16 mouse cellular contexts compared by ENCODE assay signal in the genomic region with DNA sequence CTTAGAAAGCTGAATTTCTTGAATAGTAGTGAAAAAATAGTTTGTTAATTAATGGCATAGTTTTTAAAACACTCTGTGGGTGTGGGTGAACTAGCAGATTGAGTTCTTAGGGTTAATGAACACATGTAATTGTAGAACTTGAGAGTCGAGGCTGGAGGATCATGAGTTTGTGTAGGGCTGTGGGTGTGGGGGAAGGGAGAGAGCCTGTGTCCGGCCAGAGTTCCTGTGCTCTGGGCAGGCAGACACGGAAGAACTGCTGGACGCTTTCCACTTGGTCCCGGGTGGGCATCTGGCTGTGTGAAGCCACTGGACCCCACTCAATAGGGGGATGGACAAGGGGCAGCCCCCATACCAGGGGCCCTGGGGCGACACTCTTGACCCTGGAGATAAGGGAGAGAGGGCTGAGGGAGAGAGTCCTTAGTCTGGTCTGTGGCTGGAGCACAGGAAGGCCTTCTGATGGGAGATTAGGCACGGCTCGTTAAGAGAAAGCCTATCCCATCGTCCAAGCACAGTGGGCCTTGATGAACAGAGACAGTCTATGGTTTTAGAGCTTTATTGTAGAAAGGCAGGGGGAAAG.
DNase-seq lines count a peak whose midpoint lies in the region; ATAC-seq and TF ChIP-seq lines count a peak whose summit lies in the region.
"Had no signal": no experiment of that assay in that cellular context is flagged by ENCODE, and none has a peak within 500 bp of the region (broad histone marks: within the 10 kb centered on the region; RNA-seq: fewer than 3 reads in every experiment).

No protein-coding gene starts in this region.

- H3K4me2 ChIP-seq in heart, embryonic 12.5 days, result peak overlapping the region; percentile 46
- no peak overlapping the region for H3K4me2 ChIP-seq in kidney, embryonic 15.5 days
- no peak overlapping the region for H3K4me2 ChIP-seq in stomach, embryonic 15.5 days
- no peak overlapping the region for H3K4me2 ChIP-seq in stomach, postnatal 0 days (replicated peaks; ENCODE audit: low read depth)
- no peak overlapping the region for H3K4me2 ChIP-seq in hindbrain, embryonic 13.5 days
- H3K4me2 ChIP-seq: forebrain, embryonic 13.5 days; neural tube, embryonic 12.5 days had no signal

- DNase-seq in heart, adult 18-20 months, result no peak
- DNase-seq in kidney, adult 11 months, result no peak
- no peak for DNase-seq in stomach, postnatal 0 days (ENCODE audit: low spot score)
- DNase-seq in layer of hippocampus, adult 9-11 months, result no peak
- DNase-seq: kidney, postnatal 36 days; lung, postnatal 4 days; right cerebral cortex, postnatal 4 days; thymus, adult 18-20 months had no signal

- peak overlapping the region; percentile 83 for H3K27ac ChIP-seq in heart, embryonic 12.5 days (ENCODE audit: poor library complexity, severe bottlenecking)
- H3K27ac ChIP-seq in kidney, embryonic 15.5 days, result no peak overlapping the region
- no peak overlapping the region for H3K27ac ChIP-seq in stomach, embryonic 15.5 days
- no peak overlapping the region for H3K27ac ChIP-seq in stomach, postnatal 0 days (replicated peaks)
- H3K27ac ChIP-seq in hindbrain, embryonic 13.5 days, result no peak overlapping the region
- H3K27ac ChIP-seq: forebrain, embryonic 13.5 days; hindbrain, postnatal 0 days; neural tube, embryonic 12.5 days had no signal

- H3K4me1 ChIP-seq in heart, embryonic 12.5 days (replicated peaks), result peaks cover 27% of the 10 kb centered on the region
- peaks cover 8% of the 10 kb centered on the region for H3K4me1 ChIP-seq in kidney, embryonic 15.5 days
- H3K4me1 ChIP-seq in stomach, embryonic 15.5 days, result no peaks in the 10 kb centered on the region
- no peaks in the 10 kb centered on the region for H3K4me1 ChIP-seq in stomach, postnatal 0 days (replicated peaks; ENCODE audit: control insufficient read depth, insufficient read depth)
- no peaks in the 10 kb centered on the region for H3K4me1 ChIP-seq in hindbrain, embryonic 13.5 days (replicated peaks)
- H3K4me1 ChIP-seq: forebrain, embryonic 13.5 days had no signal

- H3K4me3 ChIP-seq in heart, embryonic 12.5 days, result no peak overlapping the region
- H3K4me3 ChIP-seq in kidney, embryonic 15.5 days (replicated peaks), result no peak overlapping the region
- no peak overlapping the region for H3K4me3 ChIP-seq in stomach, embryonic 15.5 days (replicated peaks)
- H3K4me3 ChIP-seq in stomach, postnatal 0 days (ENCODE audit: low read depth, low read length), result no peak overlapping the region
- no peak overlapping the region for H3K4me3 ChIP-seq in hindbrain, embryonic 13.5 days
- H3K4me3 ChIP-seq: forebrain, embryonic 13.5 days; neural tube, embryonic 12.5 days had no signal

- H3K9me3 ChIP-seq in heart, embryonic 12.5 days (replicated peaks), result no peaks in the 10 kb centered on the region
- H3K9me3 ChIP-seq in kidney, embryonic 15.5 days (replicated peaks), result no peaks in the 10 kb centered on the region
- H3K9me3 ChIP-seq in stomach, embryonic 15.5 days, result no peaks in the 10 kb centered on the region
- H3K9me3 ChIP-seq in stomach, postnatal 0 days (ENCODE audit: control insufficient read depth, low read length), result no peaks in the 10 kb centered on the region
- H3K9me3 ChIP-seq in hindbrain, embryonic 13.5 days, result no peaks in the 10 kb centered on the region
- H3K9me3 ChIP-seq: forebrain, embryonic 13.5 days; neural tube, embryonic 12.5 days had no signal

- no peak overlapping the region for H3K9ac ChIP-seq in heart, embryonic 12.5 days
- H3K9ac ChIP-seq in kidney, embryonic 15.5 days, result no peak overlapping the region
- H3K9ac ChIP-seq in stomach, embryonic 15.5 days, result no peak overlapping the region
- no peak overlapping the region for H3K9ac ChIP-seq in stomach, postnatal 0 days (ENCODE audit: low read length)
- no peak overlapping the region for H3K9ac ChIP-seq in hindbrain, embryonic 13.5 days
- H3K9ac ChIP-seq: forebrain, embryonic 13.5 days; neural tube, embryonic 12.5 days had no signal

- peaks cover 7% of the 10 kb centered on the region for H3K36me3 ChIP-seq in heart, embryonic 12.5 days
- peaks cover under 1% of the 10 kb centered on the region; the same call in 1 of the 2 replicates for H3K36me3 ChIP-seq in kidney, embryonic 15.5 days
- H3K36me3 ChIP-seq in stomach, embryonic 15.5 days, result peaks cover under 1% of the 10 kb centered on the region; the same call in 1 of the 2 replicates
- H3K36me3 ChIP-seq in stomach, postnatal 0 days (ENCODE audit: control insufficient read depth, insufficient read depth, low read length), result no peaks in the 10 kb centered on the region
- H3K36me3 ChIP-seq in hindbrain, embryonic 13.5 days, result peaks cover 3% of the 10 kb centered on the region

- ATAC-seq in heart, embryonic 12.5 days (ENCODE audit: insufficient number of reproducible peaks, low FRiP score), result peak; percentile 67
- ATAC-seq in kidney, embryonic 15.5 days (replicated peaks; ENCODE audit: low FRiP score), result 0 out of 2 replicates have a peak, but pooled peaks have one; percentile 43
- peak; percentile 31; the same call in 1 of the 2 replicates for ATAC-seq in stomach, embryonic 15.5 days (ENCODE audit: insufficient read depth, low FRiP score, low read depth)
- no peak for ATAC-seq in stomach, postnatal 0 days (ENCODE audit: low FRiP score, low TSS enrichment)
- ATAC-seq in hindbrain, embryonic 13.5 days (ENCODE audit: low FRiP score), result no peak
- ATAC-seq: forebrain, embryonic 13.5 days; hindbrain, postnatal 0 days; midbrain, embryonic 16.5 days had no signal

- no peak for TF ChIP-seq CTCF in stomach, postnatal 0 days (IDR thresholded peaks at IDR 0.05; ENCODE audit: low read depth)

- 9% methylated on average over 9 of the region's 9 CpGs for WGBS in heart, embryonic 12.5 days
- WGBS in kidney, embryonic 15.5 days, result 18% methylated on average over 9 of the region's 9 CpGs
- 44% methylated on average over 9 of the region's 9 CpGs for whole genome bisulfite sequencing in stomach, embryonic 15.5 days
- 45% methylated on average over 9 of the region's 9 CpGs for WGBS in stomach, postnatal 0 days
- 54% methylated on average over 9 of the region's 9 CpGs for WGBS in hindbrain, embryonic 13.5 days

- no peak for TF ChIP-seq EP300 in stomach, postnatal 0 days (optimal IDR thresholded peaks at IDR 0.05)

- no peaks in the 10 kb centered on the region for H3K27me3 ChIP-seq in heart, embryonic 12.5 days (replicated peaks)
- no peaks in the 10 kb centered on the region for H3K27me3 ChIP-seq in kidney, embryonic 15.5 days
- H3K27me3 ChIP-seq in stomach, embryonic 15.5 days (replicated peaks), result no peaks in the 10 kb centered on the region
- no peaks in the 10 kb centered on the region for H3K27me3 ChIP-seq in stomach, postnatal 0 days (ENCODE audit: control insufficient read depth, insufficient read depth, low read length)
- H3K27me3 ChIP-seq in hindbrain, embryonic 13.5 days, result no peaks in the 10 kb centered on the region
- H3K27me3 ChIP-seq: forebrain, embryonic 13.5 days; neural tube, embryonic 12.5 days had no signal

Comparison
In these comparisons a context has a peak if more than half of its experiments do, and no peak if none do; other contexts are left out.
1. ATAC-seq: peak in heart, embryonic 12.5 days (single experiment), kidney, embryonic 15.5 days (single experiment) and stomach, embryonic 15.5 days (single experiment); none in stomach, postnatal 0 days (single experiment) and hindbrain, embryonic 13.5 days (single experiment).